Comparison of ENCODE assay signal across 27 mouse cellular contexts in genomic region chr5:113690866-113691265, GRCm38 (mm10). TPM values are rescaled to one million over a fixed set of nuclear protein-coding genes. Genes with fewer than 3 reads are reported as not detected.
A peak's percentile ranks its signal among the peaks of the same experiment; 100 is the strongest.
DNase-seq lines count a peak whose midpoint lies in the region; ATAC-seq and TF ChIP-seq lines count a peak whose summit lies in the region.
"Had no signal": no experiment of that assay in that cellular context is flagged by ENCODE, and none has a peak within 500 bp of the region (broad histone marks: within the 10 kb centered on the region; RNA-seq: fewer than 3 reads in every experiment).

No protein-coding gene starts in this region.

- no peaks in the 10 kb centered on the region for H3K9me3 ChIP-seq in forebrain, embryonic 15.5 days
- H3K9me3 ChIP-seq in forebrain, postnatal 0 days (ENCODE audit: low read length), result no peaks in the 10 kb centered on the region
- H3K9me3 ChIP-seq in G1E (replicated peaks), result peaks cover 73% of the 10 kb centered on the region
- no peaks in the 10 kb centered on the region for H3K9me3 ChIP-seq in hindbrain, embryonic 13.5 days
- no peaks in the 10 kb centered on the region for H3K9me3 ChIP-seq in midbrain, postnatal 0 days (ENCODE audit: low read length)

- no peak overlapping the region for H3K4me3 ChIP-seq in forebrain, embryonic 15.5 days
- H3K4me3 ChIP-seq in forebrain, postnatal 0 days (ENCODE audit: low read depth, low read length), result no peak overlapping the region
- H3K4me3 ChIP-seq in G1E (ENCODE audit: low read depth, low read length), result peak overlapping the region; percentile 21; the same call in 1 of the 2 replicates
- no peak overlapping the region for H3K4me3 ChIP-seq in hindbrain, embryonic 13.5 days
- H3K4me3 ChIP-seq in midbrain, postnatal 0 days (ENCODE audit: low read depth, low read length), result no peak overlapping the region
- H3K4me3 ChIP-seq: heart, adult 2 months had no signal

- H3K27ac ChIP-seq in forebrain, embryonic 15.5 days (replicated peaks), result 0 out of 2 replicates have a peak overlapping the region, but pooled peaks have one; percentile 61
- H3K27ac ChIP-seq in forebrain, postnatal 0 days (ENCODE audit: low read depth, low read length), result no peak overlapping the region
- peak overlapping the region; percentile 53 for H3K27ac ChIP-seq in hindbrain, embryonic 13.5 days
- no peak overlapping the region for H3K27ac ChIP-seq in midbrain, postnatal 0 days (ENCODE audit: low read depth, low read length)
- H3K27ac ChIP-seq: heart, adult 2 months had no signal

- TF ChIP-seq CTCF in forebrain, postnatal 0 days (IDR thresholded peaks at IDR 0.05; ENCODE audit: low read depth), result no peak
- no peak for TF ChIP-seq CTCF in G1E (IDR thresholded peaks at IDR 0.05; ENCODE audit: low read depth, low read length)
- TF ChIP-seq CTCF in midbrain, postnatal 0 days (IDR thresholded peaks at IDR 0.05), result no peak

- no peak for DNase-seq in forebrain, postnatal 0 days
- no peak for DNase-seq in G1E (ENCODE audit: low spot score)
- DNase-seq in midbrain, postnatal 0 days (ENCODE audit: low spot score), result no peak
- DNase-seq in left cerebral cortex, adult 9 months (ENCODE audit: low spot score in 2 of 2), result no peak
- DNase-seq: adrenal gland, postnatal 36 days; B cell, adult 2 months; gastrocnemius, postnatal 14 days; heart, adult 2 months; kidney, adult 9 months; lung, adult 18-20 months; lung, postnatal 36 days; spleen, adult 18-20 months; thymus, adult 18-20 months had no signal

- WGBS in forebrain, embryonic 15.5 days, result 90% methylated on average over 2 of the region's 2 CpGs
- 92% methylated on average over 2 of the region's 2 CpGs for WGBS in forebrain, postnatal 0 days
- WGBS in hindbrain, embryonic 13.5 days, result 96% methylated on average over 2 of the region's 2 CpGs
- 82% methylated on average over 2 of the region's 2 CpGs for WGBS in midbrain, postnatal 0 days

- no peak overlapping the region for H3K9ac ChIP-seq in forebrain, embryonic 15.5 days (replicated peaks)
- H3K9ac ChIP-seq in forebrain, postnatal 0 days, result no peak overlapping the region
- no peak overlapping the region for H3K9ac ChIP-seq in hindbrain, embryonic 13.5 days
- no peak overlapping the region for H3K9ac ChIP-seq in midbrain, postnatal 0 days (replicated peaks; ENCODE audit: low read length, poor library complexity, severe bottlenecking)

- H3K27me3 ChIP-seq in forebrain, embryonic 15.5 days, result no peaks in the 10 kb centered on the region
- no peaks in the 10 kb centered on the region for H3K27me3 ChIP-seq in forebrain, postnatal 0 days (ENCODE audit: insufficient read depth, low read length)
- H3K27me3 ChIP-seq in G1E (ENCODE audit: insufficient read depth, low read length), result no peaks in the 10 kb centered on the region
- 0 out of 2 replicates have a peak, but pooled peaks cover 5% of the 10 kb centered on the region for H3K27me3 ChIP-seq in hindbrain, embryonic 13.5 days
- no peaks in the 10 kb centered on the region for H3K27me3 ChIP-seq in midbrain, postnatal 0 days (ENCODE audit: insufficient read depth, low read length)
- H3K27me3 ChIP-seq: Patski had no signal

- H3K4me1 ChIP-seq in forebrain, embryonic 15.5 days, result peaks cover 21% of the 10 kb centered on the region
- H3K4me1 ChIP-seq in forebrain, postnatal 0 days (ENCODE audit: insufficient read depth), result no peaks in the 10 kb centered on the region
- no peaks in the 10 kb centered on the region; the same call in 1 of the 2 replicates for H3K4me1 ChIP-seq in G1E (ENCODE audit: insufficient read depth, low read depth, low read length)
- H3K4me1 ChIP-seq in hindbrain, embryonic 13.5 days (replicated peaks), result peaks cover 38% of the 10 kb centered on the region
- peaks cover 12% of the 10 kb centered on the region; the same call in 1 of the 2 replicates for H3K4me1 ChIP-seq in midbrain, postnatal 0 days (ENCODE audit: insufficient read depth, low read length)

- H3K4me2 ChIP-seq in forebrain, embryonic 15.5 days (replicated peaks), result no peak overlapping the region
- H3K4me2 ChIP-seq in forebrain, postnatal 0 days (ENCODE audit: low read depth), result no peak overlapping the region
- H3K4me2 ChIP-seq in hindbrain, embryonic 13.5 days, result no peak overlapping the region
- no peak overlapping the region for H3K4me2 ChIP-seq in midbrain, postnatal 0 days (ENCODE audit: low read depth, low read length, poor library complexity, severe bottlenecking)

- H3K36me3 ChIP-seq in forebrain, embryonic 15.5 days, result no peaks in the 10 kb centered on the region
- H3K36me3 ChIP-seq in forebrain, postnatal 0 days (ENCODE audit: insufficient read depth), result no peaks in the 10 kb centered on the region
- H3K36me3 ChIP-seq in G1E (replicated peaks), result no peaks in the 10 kb centered on the region
- no peaks in the 10 kb centered on the region for H3K36me3 ChIP-seq in hindbrain, embryonic 13.5 days
- H3K36me3 ChIP-seq in midbrain, postnatal 0 days (ENCODE audit: insufficient read depth, low read length), result no peaks in the 10 kb centered on the region

- ATAC-seq in forebrain, embryonic 15.5 days (replicated peaks), result peak; percentile 28; the same call in 1 of the 2 replicates
- ATAC-seq in forebrain, postnatal 0 days, result no peak
- ATAC-seq in G1E (ENCODE audit: extremely low read depth, insufficient number of reproducible peaks, low FRiP score, poor library complexity, severe bottlenecking), result no peak; the same call in 1 of the 2 replicates
- peak; percentile 59; the same call in 1 of the 2 replicates for ATAC-seq in hindbrain, embryonic 13.5 days (ENCODE audit: low FRiP score)
- ATAC-seq in midbrain, postnatal 0 days (ENCODE audit: low FRiP score), result peak; percentile 21; the same call in 1 of the 2 replicates
- no peak for ATAC-seq in erythroblast, adult 5-6 weeks (replicated peaks; ENCODE audit: low FRiP score, poor library complexity, severe bottlenecking)
- ATAC-seq: activated CD4-positive, CD25-positive, alpha-beta regulatory T cell, adult 4 months; Patski had no signal

RNA-seq across cellular contexts. Expression of gene 1700069L16Rik, which starts 33.7 kb away (rescaled TPM):
- polyA plus RNA-seq in forebrain, embryonic 15.5 days (2015; fragmentation: Nextera tagmentation; extraction: Ambion mirVana), result not detected in 2 replicates
- total RNA-seq in forebrain, postnatal 0 days (2014; rRNA removed), result not detected in 2 replicates
- polyA plus RNA-seq in forebrain, postnatal 0 days (2015; fragmentation: Nextera tagmentation; extraction: Ambion mirVana), result not detected in 2 replicates
- not detected in 2 replicates for total RNA-seq in G1E (2014; fragmentation: Nextera tagmentation)
- total RNA-seq in G1E (2017), result 0.29 TPM in 1 of 2 replicates, not detected in the other
- polyA plus RNA-seq in G1E (2012), result not detected in 2 replicates
- not detected in 2 replicates for polyA plus RNA-seq in hindbrain, embryonic 13.5 days (2015; fragmentation: Nextera tagmentation; extraction: Ambion mirVana)
- not detected in 2 replicates for total RNA-seq in midbrain, postnatal 0 days (2014; rRNA removed)
- not detected in 2 replicates for polyA plus RNA-seq in midbrain, postnatal 0 days (2015; fragmentation: Nextera tagmentation; extraction: Ambion mirVana)
- total RNA-seq in erythroblast, adult 5-6 weeks (2015; ENCODE audit: low replicate concordance), result not detected in 2 replicates
- not detected in 2 replicates for total RNA-seq in erythroblast, adult 5-6 weeks (2017; ENCODE audit: low replicate concordance)
- total RNA-seq: adrenal gland, postnatal 36 days; gastrocnemius, postnatal 14 days; heart, adult 2 months; layer of hippocampus, postnatal 25 days; left cerebral cortex, postnatal 36 days; liver, adult 2 months; monocyte, adult 5-6 weeks had no signal
- polyA plus RNA-seq: activated CD4-positive, CD25-positive, alpha-beta regulatory T cell, adult 4 months; cortical plate, adult 2 months; frontal cortex, adult 2 months; heart, adult 2 months; heart, embryonic 16.5 days; large intestine, adult 2 months; liver, adult 2 months; Patski; stomach, embryonic 14.5 days had no signal

RNA-seq across cellular contexts. Expression of gene Cmklr1, which starts 40.6 kb away (rescaled TPM):
- polyA plus RNA-seq in forebrain, embryonic 15.5 days (2015; fragmentation: Nextera tagmentation; extraction: Ambion mirVana), result 1.3 and 1.4 TPM in 2 replicates
- total RNA-seq in forebrain, postnatal 0 days (2014; rRNA removed), result 0.92 and 2.7 TPM in 2 replicates
- 0.72 and 1.4 TPM in 2 replicates for polyA plus RNA-seq in forebrain, postnatal 0 days (2015; fragmentation: Nextera tagmentation; extraction: Ambion mirVana)
- total RNA-seq in G1E (2014; fragmentation: Nextera tagmentation), result not detected in 2 replicates
- total RNA-seq in G1E (2017), result 0.05 TPM in 1 of 2 replicates, not detected in the other
- not detected in 2 replicates for polyA plus RNA-seq in G1E (2012)
- 1.2 and 1.8 TPM in 2 replicates for polyA plus RNA-seq in hindbrain, embryonic 13.5 days (2015; fragmentation: Nextera tagmentation; extraction: Ambion mirVana)
- 2.7 and 3.6 TPM in 2 replicates for total RNA-seq in midbrain, postnatal 0 days (2014; rRNA removed)
- polyA plus RNA-seq in midbrain, postnatal 0 days (2015; fragmentation: Nextera tagmentation; extraction: Ambion mirVana), result 0.63 and 1.1 TPM in 2 replicates
- 1.5 TPM in 2 replicates for total RNA-seq in erythroblast, adult 5-6 weeks (2015; ENCODE audit: low replicate concordance)
- total RNA-seq in erythroblast, adult 5-6 weeks (2017; ENCODE audit: low replicate concordance), result 0.51 and 0.70 TPM in 2 replicates
- polyA plus RNA-seq: activated CD4-positive, CD25-positive, alpha-beta regulatory T cell, adult 4 months; Patski had no signal

RNA-seq across cellular contexts. Expression of gene Ficd, which starts 44.7 kb away (rescaled TPM):
- 7.8 and 9.0 TPM in 2 replicates for polyA plus RNA-seq in forebrain, embryonic 15.5 days (2015; fragmentation: Nextera tagmentation; extraction: Ambion mirVana)
- 9.2 TPM in 2 replicates for total RNA-seq in forebrain, postnatal 0 days (2014; rRNA removed)
- 6.9 and 8.0 TPM in 2 replicates for polyA plus RNA-seq in forebrain, postnatal 0 days (2015; fragmentation: Nextera tagmentation; extraction: Ambion mirVana)
- 2.4 and 5.8 TPM in 2 replicates for total RNA-seq in G1E (2014; fragmentation: Nextera tagmentation)
- total RNA-seq in G1E (2017), result 1.5 and 1.7 TPM in 2 replicates
- polyA plus RNA-seq in G1E (2012), result 1.4 and 1.9 TPM in 2 replicates
- polyA plus RNA-seq in hindbrain, embryonic 13.5 days (2015; fragmentation: Nextera tagmentation; extraction: Ambion mirVana), result 8.0 and 8.2 TPM in 2 replicates
- total RNA-seq in midbrain, postnatal 0 days (2014; rRNA removed), result 11.5 and 15.4 TPM in 2 replicates
- polyA plus RNA-seq in midbrain, postnatal 0 days (2015; fragmentation: Nextera tagmentation; extraction: Ambion mirVana), result 8.7 and 9.0 TPM in 2 replicates
- 1.3 TPM in 1 of 2 replicates, not detected in the other for total RNA-seq in erythroblast, adult 5-6 weeks (2015; ENCODE audit: low replicate concordance)
- total RNA-seq in erythroblast, adult 5-6 weeks (2017; ENCODE audit: low replicate concordance), result 0.56 and 0.94 TPM in 2 replicates

Comparison
In these comparisons a context has a peak if more than half of its experiments do, and no peak if none do; other contexts are left out.
1. ATAC-seq: peak in forebrain, embryonic 15.5 days (single experiment), hindbrain, embryonic 13.5 days (single experiment) and midbrain, postnatal 0 days (single experiment); none in forebrain, postnatal 0 days (single experiment), G1E (single experiment) and erythroblast, adult 5-6 weeks (single experiment).
2. H3K27ac ChIP-seq: peak in forebrain, embryonic 15.5 days (single experiment) and hindbrain, embryonic 13.5 days (single experiment); none in forebrain, postnatal 0 days (single experiment) and midbrain, postnatal 0 days (single experiment).